Comparison of ENCODE assay signal across 8 mouse cellular contexts in genomic region chr9:7897502-7897901, GRCm38 (mm10). TPM values are rescaled to one million over a fixed set of nuclear protein-coding genes. Genes with fewer than 3 reads are reported as not detected.
DNase-seq lines count a peak whose midpoint lies in the region; ATAC-seq and TF ChIP-seq lines count a peak whose summit lies in the region.

No protein-coding gene starts in this region.

- no peak overlapping the region for H3K27ac ChIP-seq in heart, adult 2 months
- H3K27ac ChIP-seq in kidney, embryonic 14.5 days (ENCODE audit: low read depth, low read length): no peak overlapping the region
- no peak overlapping the region for H3K27ac ChIP-seq in limb, embryonic 13.5 days
- no peak overlapping the region for H3K27ac ChIP-seq in midbrain, embryonic 15.5 days

- H3K9me3 ChIP-seq in kidney, embryonic 14.5 days (ENCODE audit: control insufficient read depth, low read length): no peaks in the 10 kb centered on the region
- H3K9me3 ChIP-seq in limb, embryonic 13.5 days: 0 out of 2 replicates have a peak, but pooled peaks cover under 1% of the 10 kb centered on the region
- no peaks in the 10 kb centered on the region for H3K9me3 ChIP-seq in midbrain, embryonic 15.5 days

- no peaks in the 10 kb centered on the region for H3K4me1 ChIP-seq in heart, adult 2 months (ENCODE audit: control insufficient read depth, insufficient read depth, low read length)
- H3K4me1 ChIP-seq in kidney, embryonic 14.5 days (ENCODE audit: control insufficient read depth, insufficient read depth, low read length): 0 out of 2 replicates have a peak, but pooled peaks cover 5% of the 10 kb centered on the region
- peaks cover 8% of the 10 kb centered on the region for H3K4me1 ChIP-seq in limb, embryonic 13.5 days
- no peaks in the 10 kb centered on the region for H3K4me1 ChIP-seq in midbrain, embryonic 15.5 days

- TF ChIP-seq CTCF in heart, adult 2 months (IDR thresholded peaks at IDR 0.05): peak; percentile 96; the same call in 1 of the 2 replicates

- intact Hi-C loops in heart, adult 2 months (cut with DNase I): loop anchor here (1.0 to 5.0 kb wide), 4 partner anchors 42 to 294 kb away; no protein-coding TSS in a partner anchor

- 0 out of 2 replicates have a peak, but pooled peaks have one; percentile 74 for TF ChIP-seq EP300 in heart, adult 2 months (IDR thresholded peaks at IDR 0.05; ENCODE audit: insufficient read depth, low read depth, low read length)

- ATAC-seq in kidney, embryonic 14.5 days (ENCODE audit: low FRiP score, low TSS enrichment): peak; percentile 77; the same call in 1 of the 2 replicates
- ATAC-seq in limb, embryonic 13.5 days (ENCODE audit: low FRiP score, low read depth): peak; percentile 30; the same call in 1 of the 2 replicates
- ATAC-seq in midbrain, embryonic 15.5 days (replicated peaks): peak; percentile 90

- no peak overlapping the region for H3K4me2 ChIP-seq in kidney, embryonic 14.5 days (replicated peaks; ENCODE audit: low read depth, low read length)
- no peak overlapping the region for H3K4me2 ChIP-seq in limb, embryonic 13.5 days (replicated peaks)
- H3K4me2 ChIP-seq in midbrain, embryonic 15.5 days: no peak overlapping the region

- H3K36me3 ChIP-seq in heart, adult 2 months (ENCODE audit: control insufficient read depth, insufficient read depth, low read length): no peaks in the 10 kb centered on the region
- no peaks in the 10 kb centered on the region for H3K36me3 ChIP-seq in kidney, embryonic 14.5 days (ENCODE audit: control insufficient read depth, insufficient read depth, low read length)
- no peaks in the 10 kb centered on the region for H3K36me3 ChIP-seq in limb, embryonic 13.5 days
- no peaks in the 10 kb centered on the region for H3K36me3 ChIP-seq in midbrain, embryonic 15.5 days (replicated peaks)

- TF ChIP-seq POLR2A in heart, adult 2 months (IDR thresholded peaks at IDR 0.05; ENCODE audit: insufficient read depth, low read depth, low read length): no peak

- 4% methylated on average over 3 of the region's 3 CpGs for WGBS in heart, adult 2 months
- 0% methylated on average over 3 of the region's 3 CpGs for WGBS in kidney, embryonic 14.5 days
- 1% methylated on average over 3 of the region's 3 CpGs for WGBS in limb, embryonic 13.5 days
- 0% methylated on average over 3 of the region's 3 CpGs for WGBS in midbrain, embryonic 15.5 days

- DNase-seq in 3T3-L1 (ENCODE audit: low read depth, low spot score): peak; percentile 83
- DNase-seq in adrenal gland, adult 18-20 months (ENCODE audit: low spot score in 2 of 2): peak; percentile 66 to 70
- DNase-seq in embryo, embryonic 10.5 days (ENCODE audit: low spot score): peak; percentile 85
- DNase-seq in heart, adult 2 months: peak; percentile 70 to 72
- peak; percentile 54 to 75 for DNase-seq in spleen, adult 18-20 months

- H3K9ac ChIP-seq in heart, adult 2 months (ENCODE audit: low read depth, low read length): no peak overlapping the region
- no peak overlapping the region for H3K9ac ChIP-seq in kidney, embryonic 14.5 days (ENCODE audit: low read depth, low read length)
- no peak overlapping the region for H3K9ac ChIP-seq in limb, embryonic 13.5 days
- no peak overlapping the region for H3K9ac ChIP-seq in midbrain, embryonic 15.5 days

- no peaks in the 10 kb centered on the region for H3K79me2 ChIP-seq in heart, adult 2 months (replicated peaks; ENCODE audit: control insufficient read depth, insufficient read depth, low read length)

- no peaks in the 10 kb centered on the region for H3K27me3 ChIP-seq in heart, adult 2 months (ENCODE audit: control insufficient read depth, insufficient read depth, low read length)
- no peaks in the 10 kb centered on the region for H3K27me3 ChIP-seq in kidney, embryonic 14.5 days (ENCODE audit: control insufficient read depth, insufficient read depth, low read length)
- H3K27me3 ChIP-seq in limb, embryonic 13.5 days: no peaks in the 10 kb centered on the region
- H3K27me3 ChIP-seq in midbrain, embryonic 15.5 days (replicated peaks): no peaks in the 10 kb centered on the region

- no peak overlapping the region for H3K4me3 ChIP-seq in heart, adult 2 months
- H3K4me3 ChIP-seq in kidney, embryonic 14.5 days (ENCODE audit: low read length): no peak overlapping the region
- no peak overlapping the region for H3K4me3 ChIP-seq in limb, embryonic 13.5 days
- H3K4me3 ChIP-seq in midbrain, embryonic 15.5 days: no peak overlapping the region

RNA-seq across cellular contexts. Expression of gene Birc3, which starts 24.5 kb away (rescaled TPM):
- total RNA-seq in adrenal gland, adult 18-20 months (2021): 10 to 100 TPM; 13.8 to 26.3 TPM
- 1 to 10 TPM; 8.7 to 9.7 TPM for total RNA-seq in heart, adult 2 months (2021)
- polyA plus RNA-seq in heart, adult 2 months (2012; rRNA removed): 9.0 and 10.4 TPM in 2 replicates
- 3.7 and 6.5 TPM in 2 replicates for polyA plus RNA-seq in kidney, embryonic 14.5 days (2014; fragmentation: Nextera tagmentation; extraction: Ambion mirVana)
- polyA plus RNA-seq in limb, embryonic 13.5 days (2015; fragmentation: Nextera tagmentation; extraction: Ambion mirVana): 10.6 and 11.4 TPM in 2 replicates
- 2.3 and 2.7 TPM in 2 replicates for polyA plus RNA-seq in midbrain, embryonic 15.5 days (2015; fragmentation: Nextera tagmentation; extraction: Ambion mirVana)

Comparison
In these comparisons a context has a peak if more than half of its experiments do, and no peak if none do; other contexts are left out.
1. ATAC-seq: peak in every context shown above with its lines; median percentile 90 in midbrain, embryonic 15.5 days; 77 in kidney, embryonic 14.5 days; 30 in limb, embryonic 13.5 days.